Mouse (Mus musculus): ENCODE measurements around the gene Arel1.

DNA sequence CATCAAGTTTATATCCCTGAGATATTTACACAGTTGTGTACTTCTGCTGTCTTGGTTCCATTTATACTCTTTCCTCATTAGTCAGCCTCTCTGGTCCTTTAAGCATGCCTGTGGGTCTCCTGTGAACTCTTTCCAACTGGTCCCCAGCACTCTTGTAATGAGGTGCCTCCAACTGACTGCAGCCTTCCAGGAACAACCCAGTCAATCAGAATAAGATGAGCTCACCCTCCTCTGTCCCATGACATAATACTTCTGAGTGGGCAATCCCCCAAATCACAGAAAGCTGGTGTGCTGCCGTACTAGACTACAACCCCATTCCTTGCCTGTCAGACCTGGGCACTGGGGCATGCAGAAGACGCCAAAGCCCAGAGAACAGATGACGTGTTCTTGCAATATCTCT, 14.4 kb downstream of the Arel1 start:
- TF ChIP-seq CTCF (IDR thresholded peaks at IDR 0.05; ENCODE audit: low read depth) (no peak), EP300 (IDR thresholded peaks at IDR 0.05; ENCODE audit: low read depth) (no peak)
